Mouse (Mus musculus) midbrain, embryonic 13.5 days (tissue): ENCODE measurements around the gene Adcy10. TPM values are rescaled to one million over a fixed set of nuclear protein-coding genes. Genes with fewer than 3 reads are reported as not detected.

Experiments
- ATAC-seq: fragments of 200-750 bp; cut with Nextera tagmentation; 2 replicates; pipeline ENCODE4 v1.8.0; 2017; ENCODE audit warnings: mild to moderate bottlenecking, moderate TSS enrichment, moderate library complexity
- H3K27ac ChIP-seq: fragments of 300-500 bp; sonication (generic); 2 replicates; pipeline ENCODE4 v1.5.1; 2015; ENCODE audit warnings: inconsistent platforms, mild to moderate bottlenecking, moderate library complexity
- H3K27me3 ChIP-seq: fragments of 300-500 bp; sonication (generic); 2 replicates; pipeline ENCODE4 v1.6.1; 2015; ENCODE audit warnings: mild to moderate bottlenecking, inconsistent platforms
- H3K36me3 ChIP-seq: fragments of 300-500 bp; sonication (generic); 2 replicates; pipeline ENCODE4 v1.6.1; 2015; ENCODE audit warnings: mild to moderate bottlenecking, inconsistent platforms
- H3K4me1 ChIP-seq: fragments of 300-500 bp; sonication (generic); replicated peaks from 2 replicates; pipeline ENCODE4 v1.6.1; 2015; ENCODE audit warnings: inconsistent platforms
- H3K4me2 ChIP-seq: fragments of 300-500 bp; sonication (generic); replicated peaks from 2 replicates; pipeline ENCODE4 v1.6.1; 2015; ENCODE audit warnings: moderate library complexity, mild to moderate bottlenecking, inconsistent platforms
- H3K4me3 ChIP-seq: fragments of 300-500 bp; sonication (generic); replicated peaks from 2 replicates; pipeline ENCODE4 v1.5.1; 2015; ENCODE audit warnings: mild to moderate bottlenecking, inconsistent platforms
- H3K9ac ChIP-seq: fragments of 300-500 bp; sonication (generic); replicated peaks from 2 replicates; pipeline ENCODE4 v1.6.1; 2015; ENCODE audit warnings: mild to moderate bottlenecking, inconsistent platforms
- H3K9me3 ChIP-seq: fragments of 300-500 bp; sonication (generic); 2 replicates; pipeline ENCODE4 v1.6.1; 2016; ENCODE audit warnings: mild to moderate bottlenecking, inconsistent platforms
- WGBS: fragments of 180-500 bp; shearing (Covaris S2); methylation state at CpG from one replicate; pipeline ENCODE4 v1.1.7; 2015; 5-methylcytosine and 5-hydroxymethylcytosine counted together
- polyA plus RNA-seq: library from polyadenylated mRNA; unstranded; fragments of >200 nt; fragmentation: Nextera tagmentation; extraction: Ambion mirVana; gene quantifications from 2 replicates; pipeline ENCODE4 v1.2.1, GENCODE M21; 2015

Gene Adcy10
- polyA plus RNA-seq, 1 experiment from 2014 or later = 0.11 TPM

- no peaks in the 10 kb centered on the region for H3K9me3 ChIP-seq
- H3K36me3 ChIP-seq = peaks cover 39% of the 10 kb centered on the region
- H3K4me3 ChIP-seq = no peak overlapping the region
- WGBS = 36% methylated on average over 7 of the region's 7 CpGs
- no peak overlapping the region for H3K9ac ChIP-seq
- peak overlapping the region; percentile 78 for H3K27ac ChIP-seq
- H3K4me1 ChIP-seq = peaks cover 27% of the 10 kb centered on the region
- 0 out of 2 replicates have a peak overlapping the region, but pooled peaks have one; percentile 6 for H3K4me2 ChIP-seq
- peak; percentile 57 for ATAC-seq
- H3K27me3 ChIP-seq = no peaks in the 10 kb centered on the region
These were observed 124.7 kb downstream of the Adcy10 start for GRCm38 (mm10) chr1:165609495-165610320.

- 0 out of 2 replicates have a peak overlapping the region, but pooled peaks have one; percentile 6 for H3K4me2 ChIP-seq
- H3K9ac ChIP-seq = no peak overlapping the region; the same call in 1 of the 2 replicates
- no peaks in the 10 kb centered on the region for H3K27me3 ChIP-seq
- H3K4me1 ChIP-seq = peaks cover 27% of the 10 kb centered on the region
- peak; percentile 73 for ATAC-seq
- WGBS = 13% methylated on average over 9 of the region's 9 CpGs
- H3K9me3 ChIP-seq = peaks cover 5% of the 10 kb centered on the region; the same call in 1 of the 2 replicates
- H3K27ac ChIP-seq = peak overlapping the region; percentile 78
- no peak overlapping the region for H3K4me3 ChIP-seq
- peaks cover 39% of the 10 kb centered on the region for H3K36me3 ChIP-seq
These were observed 125.5 kb downstream of the Adcy10 start for GRCm38 (mm10) chr1:165610321-165610999.

- Histone ChIP-seq H3K4me3 (no peak overlapping the region), H3K27me3 (no peaks in the 10 kb centered on the region), H3K9me3 (peaks cover 7% of the 10 kb centered on the region; the same call in 1 of the 2 replicates), H3K4me2 (no peak overlapping the region), H3K4me1 (peaks cover 39% of the 10 kb centered on the region), H3K36me3 (peaks cover 29% of the 10 kb centered on the region), H3K9ac (no peak overlapping the region), H3K27ac (no peak overlapping the region)
- WGBS = 87% methylated on average over 5 of the region's 5 CpGs
- ATAC-seq = no peak
These were observed 127.7 kb downstream of the Adcy10 start for GRCm38 (mm10) chr1:165612714-165613113.

GRCm38 (mm10) chr1:165613926-165614325 is 128.9 kb downstream of the Adcy10 start:
- no peak overlapping the region for H3K9ac ChIP-seq
- WGBS = 85% methylated on average over 4 of the region's 4 CpGs
- ATAC-seq = no peak
- no peak overlapping the region for H3K4me3 ChIP-seq
- peaks cover 45% of the 10 kb centered on the region for H3K4me1 ChIP-seq
- peaks cover 7% of the 10 kb centered on the region; the same call in 1 of the 2 replicates for H3K9me3 ChIP-seq
- no peak overlapping the region for H3K27ac ChIP-seq
- no peaks in the 10 kb centered on the region for H3K27me3 ChIP-seq
- H3K36me3 ChIP-seq = peaks cover 22% of the 10 kb centered on the region
- no peak overlapping the region for H3K4me2 ChIP-seq

GRCm38 (mm10) chr1:165614793-165615192 is 129.8 kb downstream of the Adcy10 start:
- ATAC-seq = no peak
- WGBS = over 99% methylated on average over 3 of the region's 3 CpGs
- Histone ChIP-seq H3K27me3 (no peaks in the 10 kb centered on the region), H3K4me1 (peaks cover 36% of the 10 kb centered on the region), H3K4me3 (no peak overlapping the region), H3K4me2 (no peak overlapping the region), H3K9me3 (peaks cover 7% of the 10 kb centered on the region; the same call in 1 of the 2 replicates), H3K27ac (no peak overlapping the region), H3K36me3 (peaks cover 22% of the 10 kb centered on the region), H3K9ac (no peak overlapping the region)

GRCm38 (mm10) chr1:165616652-165617051 is 131.7 kb downstream of the Adcy10 start:
- Histone ChIP-seq H3K27me3 (no peaks in the 10 kb centered on the region), H3K27ac (peak overlapping the region; percentile 68), H3K36me3 (peaks cover 22% of the 10 kb centered on the region), H3K4me2 (no peak overlapping the region), H3K9me3 (peaks cover 7% of the 10 kb centered on the region; the same call in 1 of the 2 replicates), H3K4me1 (peaks cover 20% of the 10 kb centered on the region), H3K4me3 (no peak overlapping the region), H3K9ac (no peak overlapping the region)
- WGBS = 52% methylated on average over 7 of the region's 7 CpGs
- ATAC-seq = no peak

GRCm38 (mm10) chr1:165617166-165617891 is 132.3 kb downstream of the Adcy10 start:
- WGBS = 9% methylated on average over 15 of the region's 15 CpGs
- peak overlapping the region; percentile 68 for H3K27ac ChIP-seq
- no peak overlapping the region; the same call in 1 of the 2 replicates for H3K9ac ChIP-seq

GRCm38 (mm10) chr1:165618201-165618624 is 133.2 kb downstream of the Adcy10 start:
- Histone ChIP-seq H3K36me3 (peaks cover 27% of the 10 kb centered on the region), H3K27ac (peak overlapping the region; percentile 19; the same call in 1 of the 2 replicates), H3K9me3 (peaks cover 7% of the 10 kb centered on the region; the same call in 1 of the 2 replicates), H3K27me3 (no peaks in the 10 kb centered on the region), H3K9ac (no peak overlapping the region), H3K4me3 (no peak overlapping the region), H3K4me1 (peaks cover 20% of the 10 kb centered on the region), H3K4me2 (no peak overlapping the region)
- peak; percentile 48; the same call in 1 of the 2 replicates for ATAC-seq
- 58% methylated on average over 9 of the region's 9 CpGs for WGBS

More at GRCm38 (mm10) chr1:165617166-165617891, 132.3 kb downstream of the Adcy10 start:
- Histone ChIP-seq H3K4me2 (0 out of 2 replicates have a peak overlapping the region, but pooled peaks have one; percentile 0), H3K27me3 (no peaks in the 10 kb centered on the region), H3K4me3 (no peak overlapping the region), H3K4me1 (peaks cover 20% of the 10 kb centered on the region), H3K9me3 (peaks cover 7% of the 10 kb centered on the region; the same call in 1 of the 2 replicates), H3K36me3 (peaks cover 25% of the 10 kb centered on the region)
- peak; percentile 38 for ATAC-seq

GRCm38 (mm10) chr1:165625058-165625457 is 140.1 kb downstream of the Adcy10 start:
- peaks cover 7% of the 10 kb centered on the region for H3K4me1 ChIP-seq
- H3K27ac ChIP-seq = no peak overlapping the region
- no peak overlapping the region for H3K4me3 ChIP-seq
- WGBS = 94% methylated on average over 5 of the region's 5 CpGs
- H3K4me2 ChIP-seq = no peak overlapping the region
- H3K9ac ChIP-seq = no peak overlapping the region
- H3K9me3 ChIP-seq = no peaks in the 10 kb centered on the region
- peaks cover 5% of the 10 kb centered on the region for H3K36me3 ChIP-seq
- no peaks in the 10 kb centered on the region for H3K27me3 ChIP-seq
- no peak for ATAC-seq

GRCm38 (mm10) chr1:165625896-165626295 is 140.9 kb downstream of the Adcy10 start:
- ATAC-seq = no peak
- H3K4me3 ChIP-seq = no peak overlapping the region
- no peak overlapping the region for H3K4me2 ChIP-seq
- peaks cover 13% of the 10 kb centered on the region for H3K4me1 ChIP-seq
- H3K9me3 ChIP-seq = no peaks in the 10 kb centered on the region
- H3K9ac ChIP-seq = no peak overlapping the region
- 92% methylated on average over 5 of the region's 5 CpGs for WGBS
- H3K36me3 ChIP-seq = peaks cover 5% of the 10 kb centered on the region
- H3K27me3 ChIP-seq = no peaks in the 10 kb centered on the region
- no peak overlapping the region for H3K27ac ChIP-seq
